Mouse (Mus musculus) left cerebral cortex, adult 8-10 months (tissue): ENCODE data around the gene Sphk2. TPM values are rescaled to one million over a fixed set of nuclear protein-coding genes. Genes with fewer than 3 reads are reported as not detected.
A peak's percentile ranks its signal among the peaks of the same experiment; 100 is the strongest.

ENCODE experiments used
- DNase-seq, 2 experiments: peaks; one replicate each; pipeline ENCODE4 v3.0.0; 2022; ENCODE audit warnings: low spot score in 2 of 2
- total RNA-seq, 4 experiments: library from RNA; stranded (reverse); gene quantifications; 2 replicates each; pipeline ENCODE4 v1.2.4; 2022

Gene Sphk2
- total RNA-seq, 4 experiments from 2014 or later: 24.9 to 27.4 (median 25.3) TPM

GRCm38 (mm10) chr7:45711316-45712021 lies 6.3 kb downstream of the Sphk2 start:
- no peak for DNase-seq

GRCm38 (mm10) chr7:45710477-45711191 lies 7.2 kb downstream of the Sphk2 start:
- no peak for DNase-seq

GRCm38 (mm10) chr7:45709677-45710355 lies 8.0 kb downstream of the Sphk2 start:
- DNase-seq: no peak

- no peak for DNase-seq
Measured at GRCm38 (mm10) chr7:45709036-45709435, 8.8 kb downstream of the Sphk2 start.

- no peak for DNase-seq
Measured at GRCm38 (mm10) chr7:45708221-45708761, 9.5 kb downstream of the Sphk2 start.

- peak; percentile 90 to 93 for DNase-seq
Measured at GRCm38 (mm10) chr7:45707375-45707967, 10.3 kb downstream of the Sphk2 start.

GRCm38 (mm10) chr7:45706721-45707241 lies 11.0 kb downstream of the Sphk2 start:
- peak; percentile 64 to 88 for DNase-seq

GRCm38 (mm10) chr7:45705873-45706281 lies 11.9 kb downstream of the Sphk2 start:
- DNase-seq: peak; percentile 76 to 88

GRCm38 (mm10) chr7:45705443-45705864 lies 12.3 kb downstream of the Sphk2 start:
- DNase-seq: peak in 1 of 2 experiments; percentile 61

GRCm38 (mm10) chr7:45704730-45705442 lies 12.9 kb downstream of the Sphk2 start, which contains the start of gene Dbp:
Dbp (plus strand) TSS chr7:45705088.
- peak; percentile 97 to 100 for DNase-seq

GRCm38 (mm10) chr7:45704046-45704559 lies 13.7 kb downstream of the Sphk2 start:
- DNase-seq: peak; percentile 66 to 87

- peak in 1 of 2 experiments; percentile 63 for DNase-seq
Measured at GRCm38 (mm10) chr7:45703521-45704033, 14.2 kb downstream of the Sphk2 start.

GRCm38 (mm10) chr7:45702809-45703520 lies 14.8 kb downstream of the Sphk2 start:
- no peak for DNase-seq

- DNase-seq: no peak
Measured at GRCm38 (mm10) chr7:45702316-45702715, 15.5 kb downstream of the Sphk2 start.

GRCm38 (mm10) chr7:45701607-45702006 lies 16.2 kb downstream of the Sphk2 start:
- DNase-seq: no peak

- DNase-seq: no peak
Measured at GRCm38 (mm10) chr7:45701072-45701471, 16.7 kb downstream of the Sphk2 start.

- peak; percentile 70 to 88 for DNase-seq
Measured at GRCm38 (mm10) chr7:45700301-45701015, 17.3 kb downstream of the Sphk2 start.

- peak in 1 of 2 experiments; percentile 48 for DNase-seq
Measured at GRCm38 (mm10) chr7:45699523-45700141, 18.2 kb downstream of the Sphk2 start, which contains the start of gene Car11. Car11 (plus strand) TSS chr7:45699843.
